Mouse (Mus musculus) hindbrain, embryonic 16.5 days (tissue): ENCODE results near the gene Farp1. TPM values are rescaled to one million over a fixed set of nuclear protein-coding genes. Genes with fewer than 3 reads are reported as not detected.

Experiments used
- ATAC-seq: fragments of 200-750 bp; cut with Nextera tagmentation; 2 replicates; pipeline ENCODE4 v1.8.0; 2017; ENCODE audit warnings: moderate TSS enrichment, moderate library complexity
- H3K27ac ChIP-seq: fragments of 300-500 bp; sonication (generic); 2 replicates; pipeline ENCODE4 v1.5.1; 2014; ENCODE audit warnings: low read depth, mild to moderate bottlenecking, control low read depth, low read length, moderate library complexity
- H3K27me3 ChIP-seq: fragments of 300-500 bp; sonication (generic); replicated peaks from 2 replicates; pipeline ENCODE4 v1.6.1; 2014; ENCODE audit warnings: low read length; ENCODE audit not compliant: control insufficient read depth, insufficient read depth
- H3K36me3 ChIP-seq: fragments of 300-500 bp; sonication (generic); 2 replicates; pipeline ENCODE4 v1.6.1; 2014; ENCODE audit warnings: mild to moderate bottlenecking, low read length, moderate library complexity, mixed read lengths; ENCODE audit not compliant: control insufficient read depth, insufficient read depth
- H3K4me1 ChIP-seq: fragments of 300-500 bp; sonication (generic); 2 replicates; pipeline ENCODE4 v1.6.1; 2014; ENCODE audit warnings: low read depth, low read length; ENCODE audit not compliant: control insufficient read depth, insufficient read depth
- H3K4me2 ChIP-seq: fragments of 300-500 bp; sonication (generic); 2 replicates; pipeline ENCODE4 v1.6.1; 2014; ENCODE audit warnings: mild to moderate bottlenecking, low read length, control low read depth, moderate library complexity
- H3K4me3 ChIP-seq: fragments of 300-500 bp; sonication (generic); 2 replicates; pipeline ENCODE4 v1.5.1; 2014; ENCODE audit warnings: mild to moderate bottlenecking, low read length, control low read depth, moderate library complexity
- H3K9ac ChIP-seq: fragments of 300-500 bp; sonication (generic); 2 replicates; pipeline ENCODE4 v1.6.1; 2014; ENCODE audit warnings: low read depth, mild to moderate bottlenecking, control low read depth, low read length, moderate library complexity
- H3K9me3 ChIP-seq: fragments of 300-500 bp; sonication (generic); 2 replicates; pipeline ENCODE4 v1.6.1; 2014; ENCODE audit warnings: mild to moderate bottlenecking, low read length, moderate library complexity; ENCODE audit not compliant: control insufficient read depth
- WGBS: fragments of 180-500 bp; shearing (Covaris S2); extraction: QIAGEN DNeasy Blood & Tissue Kit; methylation state at CpG from one replicate; pipeline ENCODE4 v1.1.7; 2014; 5-methylcytosine and 5-hydroxymethylcytosine counted together
- polyA plus RNA-seq: library from polyadenylated mRNA; unstranded; fragments of >200 nt; fragmentation: Nextera tagmentation; extraction: Ambion mirVana; gene quantifications from 2 replicates; pipeline ENCODE4 v1.2.1, GENCODE M21; 2015

The Farp1 gene
- polyA plus RNA-seq = 28.9 and 36.0 TPM in 2 replicates

GRCm38 (mm10) chr14:121034973-121035662 lies at the start of gene Farp1:
Gene Farp1 (plus strand): TSS chr14:121035200.
- H3K9ac ChIP-seq = peak within 1 kb of the TSS; percentile 89
- ATAC-seq = peak; percentile 95
- no peaks in the 10 kb centered on the region for H3K27me3 ChIP-seq
- H3K36me3 ChIP-seq = no peaks in the 10 kb centered on the region
- peak within 1 kb of the TSS; percentile 83 for H3K27ac ChIP-seq
- peak within 1 kb of the TSS; percentile 93 for H3K4me2 ChIP-seq
- peak within 1 kb of the TSS; percentile 95 for H3K4me3 ChIP-seq
- H3K9me3 ChIP-seq = 0 out of 2 replicates have a peak, but pooled peaks cover 2% of the 10 kb centered on the region
- H3K4me1 ChIP-seq = peaks cover 30% of the 10 kb centered on the region
- 3% methylated on average over 26 of the region's 61 CpGs for WGBS

- WGBS = 65% methylated on average over 6 of the region's 6 CpGs
Observed at GRCm38 (mm10) chr14:120989126-120989525, 45.9 kb upstream of the Farp1 start.

GRCm38 (mm10) chr14:120997686-120998085 lies 37.3 kb upstream of the Farp1 start:
- Histone ChIP-seq H3K27ac (no peak overlapping the region), H3K9ac (no peak overlapping the region), H3K9me3 (no peaks in the 10 kb centered on the region), H3K4me3 (no peak overlapping the region), H3K4me1 (no peaks in the 10 kb centered on the region), H3K27me3 (no peaks in the 10 kb centered on the region), H3K36me3 (no peaks in the 10 kb centered on the region), H3K4me2 (no peak overlapping the region)
- WGBS = 90% methylated on average over 5 of the region's 5 CpGs
- ATAC-seq = no peak

More at GRCm38 (mm10) chr14:120989126-120989525, 45.9 kb upstream of the Farp1 start:
- Histone ChIP-seq H3K9me3 (no peaks in the 10 kb centered on the region), H3K9ac (no peak overlapping the region), H3K27me3 (no peaks in the 10 kb centered on the region), H3K36me3 (no peaks in the 10 kb centered on the region), H3K4me1 (no peaks in the 10 kb centered on the region), H3K27ac (no peak overlapping the region), H3K4me3 (no peak overlapping the region), H3K4me2 (no peak overlapping the region)
- ATAC-seq = no peak

GRCm38 (mm10) chr14:121000561-121001340 lies 34.2 kb upstream of the Farp1 start:
- ATAC-seq = no peak
- Histone ChIP-seq H3K9ac (no peak overlapping the region), H3K4me3 (no peak overlapping the region), H3K36me3 (no peaks in the 10 kb centered on the region), H3K4me2 (no peak overlapping the region), H3K4me1 (no peaks in the 10 kb centered on the region), H3K9me3 (no peaks in the 10 kb centered on the region), H3K27me3 (no peaks in the 10 kb centered on the region), H3K27ac (no peak overlapping the region)
- WGBS = 46% methylated on average over 12 of the region's 12 CpGs

- ATAC-seq = no peak
- Histone ChIP-seq H3K4me1 (no peaks in the 10 kb centered on the region), H3K27ac (no peak overlapping the region), H3K9ac (no peak overlapping the region), H3K27me3 (no peaks in the 10 kb centered on the region), H3K9me3 (no peaks in the 10 kb centered on the region), H3K4me2 (no peak overlapping the region), H3K36me3 (no peaks in the 10 kb centered on the region), H3K4me3 (no peak overlapping the region)
- 90% methylated on average over 6 of the region's 6 CpGs for WGBS
Observed at GRCm38 (mm10) chr14:121005621-121006020, 29.4 kb upstream of the Farp1 start.

GRCm38 (mm10) chr14:121006021-121006420 lies 29.0 kb upstream of the Farp1 start:
- H3K9me3 ChIP-seq = no peaks in the 10 kb centered on the region
- H3K27ac ChIP-seq = no peak overlapping the region
- H3K9ac ChIP-seq = no peak overlapping the region
- no peak for ATAC-seq
- no peaks in the 10 kb centered on the region for H3K27me3 ChIP-seq
- no peak overlapping the region for H3K4me2 ChIP-seq
- no peak overlapping the region for H3K4me3 ChIP-seq
- H3K4me1 ChIP-seq = no peaks in the 10 kb centered on the region
- H3K36me3 ChIP-seq = no peaks in the 10 kb centered on the region
- 95% methylated on average over 8 of the region's 8 CpGs for WGBS

GRCm38 (mm10) chr14:121015114-121015690 lies 19.8 kb upstream of the Farp1 start:
- H3K27me3 ChIP-seq = no peaks in the 10 kb centered on the region
- no peak overlapping the region for H3K27ac ChIP-seq
- H3K36me3 ChIP-seq = no peaks in the 10 kb centered on the region
- no peaks in the 10 kb centered on the region for H3K9me3 ChIP-seq
- H3K4me3 ChIP-seq = no peak overlapping the region
- no peaks in the 10 kb centered on the region for H3K4me1 ChIP-seq
- WGBS = 84% methylated on average over 2 of the region's 2 CpGs
- ATAC-seq = no peak
- no peak overlapping the region for H3K4me2 ChIP-seq
- H3K9ac ChIP-seq = no peak overlapping the region

- WGBS = 77% methylated on average over 5 of the region's 5 CpGs
- no peak overlapping the region for H3K9ac ChIP-seq
- H3K27me3 ChIP-seq = no peaks in the 10 kb centered on the region
- no peak for ATAC-seq
- H3K27ac ChIP-seq = no peak overlapping the region
- no peaks in the 10 kb centered on the region for H3K9me3 ChIP-seq
- H3K4me1 ChIP-seq = no peaks in the 10 kb centered on the region
- no peak overlapping the region for H3K4me3 ChIP-seq
- no peak overlapping the region for H3K4me2 ChIP-seq
- no peaks in the 10 kb centered on the region for H3K36me3 ChIP-seq
Observed at GRCm38 (mm10) chr14:121022403-121022802, 12.6 kb upstream of the Farp1 start.

- H3K4me2 ChIP-seq = no peak overlapping the region
- no peaks in the 10 kb centered on the region for H3K27me3 ChIP-seq
- no peaks in the 10 kb centered on the region for H3K4me1 ChIP-seq
- H3K9ac ChIP-seq = no peak overlapping the region
- no peak overlapping the region for H3K27ac ChIP-seq
- WGBS = 81% methylated on average over 8 of the region's 8 CpGs
- no peak for ATAC-seq
- H3K36me3 ChIP-seq = no peaks in the 10 kb centered on the region
- H3K4me3 ChIP-seq = no peak overlapping the region
- no peaks in the 10 kb centered on the region for H3K9me3 ChIP-seq
Observed at GRCm38 (mm10) chr14:121025381-121025780, 9.6 kb upstream of the Farp1 start.
